Mouse (Mus musculus) limb, embryonic 15.5 days (tissue): ENCODE results near the gene Cd28. TPM values are rescaled to one million over a fixed set of nuclear protein-coding genes. Genes with fewer than 3 reads are reported as not detected.

ENCODE experiments used
- ATAC-seq: fragments of 200-750 bp; cut with Nextera tagmentation; 2 replicates; pipeline ENCODE4 v1.8.0; 2017; ENCODE audit warnings: low read depth, moderate TSS enrichment; ENCODE audit not compliant: insufficient number of reproducible peaks, low FRiP score, low TSS enrichment
- H3K27ac ChIP-seq: fragments of 300-500 bp; sonication (generic); 2 replicates; pipeline ENCODE4 v1.5.1; 2015; ENCODE audit warnings: moderate library complexity, mild to moderate bottlenecking, inconsistent platforms
- H3K27me3 ChIP-seq: fragments of 300-500 bp; sonication (generic); 2 replicates; pipeline ENCODE4 v1.6.1; 2015; ENCODE audit warnings: inconsistent platforms
- H3K36me3 ChIP-seq: fragments of 300-500 bp; sonication (generic); 2 replicates; pipeline ENCODE4 v1.6.1; 2015; ENCODE audit warnings: inconsistent platforms
- H3K4me1 ChIP-seq: fragments of 300-500 bp; sonication (generic); 2 replicates; pipeline ENCODE4 v1.6.1; 2015; ENCODE audit warnings: inconsistent platforms
- H3K4me2 ChIP-seq: fragments of 300-500 bp; sonication (generic); 2 replicates; pipeline ENCODE4 v1.6.1; 2015; ENCODE audit warnings: mild to moderate bottlenecking, inconsistent platforms
- H3K4me3 ChIP-seq: fragments of 300-500 bp; sonication (generic); 2 replicates; pipeline ENCODE4 v1.5.1; 2015; ENCODE audit warnings: mild to moderate bottlenecking, inconsistent platforms
- H3K9ac ChIP-seq: fragments of 300-500 bp; sonication (generic); 2 replicates; pipeline ENCODE4 v1.6.1; 2015; ENCODE audit warnings: inconsistent platforms
- H3K9me3 ChIP-seq: fragments of 300-500 bp; sonication (generic); 2 replicates; pipeline ENCODE4 v1.6.1; 2016; ENCODE audit warnings: inconsistent platforms
- WGBS: fragments of 180-500 bp; shearing (Covaris S2); methylation state at CpG from one replicate; pipeline ENCODE4 v1.1.7; 2015; 5-methylcytosine and 5-hydroxymethylcytosine counted together
- polyA plus RNA-seq: library from polyadenylated mRNA; unstranded; fragments of >200 nt; fragmentation: Nextera tagmentation; extraction: Ambion mirVana; gene quantifications from 2 replicates; pipeline ENCODE4 v1.2.1, GENCODE M21; 2015

The Cd28 gene
- polyA plus RNA-seq, 1 experiment from 2014 or later, result 0.54 TPM

DNA sequence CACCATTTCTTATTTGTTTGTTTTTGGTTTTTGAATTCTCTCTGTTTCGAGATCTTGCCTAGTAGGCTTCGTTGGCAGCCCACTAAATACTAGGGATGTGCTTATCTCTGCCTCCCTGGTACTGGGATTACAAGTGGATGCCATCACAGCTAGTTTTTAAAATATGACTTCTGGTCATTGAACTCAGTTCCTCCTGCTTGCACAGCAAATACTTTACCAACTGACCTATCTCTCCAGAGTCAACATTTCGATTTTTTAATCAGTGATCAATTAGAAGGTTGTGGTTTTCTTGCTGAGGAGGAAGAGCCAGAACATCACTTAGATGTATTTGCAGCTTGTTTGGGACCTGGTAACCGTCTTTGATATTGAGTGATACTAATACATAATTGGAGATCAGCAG lies 34.4 kb downstream of the Cd28 start:
- no peaks in the 10 kb centered on the region for H3K9me3 ChIP-seq
- no peaks in the 10 kb centered on the region for H3K36me3 ChIP-seq
- H3K4me1 ChIP-seq, result peaks cover 4% of the 10 kb centered on the region; the same call in 1 of the 2 replicates
- H3K27ac ChIP-seq, result no peak overlapping the region
- no peaks in the 10 kb centered on the region for H3K27me3 ChIP-seq
- 81% methylated on average over 4 of the region's 4 CpGs for WGBS
- H3K9ac ChIP-seq, result no peak overlapping the region
- ATAC-seq, result no peak
- H3K4me2 ChIP-seq, result no peak overlapping the region
- no peak overlapping the region for H3K4me3 ChIP-seq

DNA sequence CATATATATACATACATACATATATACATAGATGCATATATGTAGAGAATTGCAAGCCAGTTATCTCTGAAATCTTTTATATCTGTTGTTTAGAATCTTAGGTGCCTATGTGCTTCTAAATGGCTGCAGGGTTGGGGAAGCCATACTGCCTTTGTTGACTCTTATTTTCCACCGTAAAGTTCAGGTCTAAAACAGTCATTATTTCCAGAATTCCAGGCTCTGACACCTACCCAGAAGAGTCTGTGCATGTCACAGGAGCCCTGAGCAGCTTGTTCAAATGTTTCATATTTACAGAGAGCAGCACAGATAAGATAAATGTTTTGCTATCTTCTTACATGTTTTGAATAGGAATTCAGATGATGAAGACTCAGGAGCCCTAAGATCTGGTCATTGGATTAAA lies 36.4 kb downstream of the Cd28 start:
- Histone ChIP-seq H3K27me3 (no peaks in the 10 kb centered on the region), H3K4me3 (no peak overlapping the region), H3K36me3 (no peaks in the 10 kb centered on the region), H3K4me2 (no peak overlapping the region), H3K9me3 (no peaks in the 10 kb centered on the region), H3K9ac (no peak overlapping the region), H3K27ac (no peak overlapping the region), H3K4me1 (no peaks in the 10 kb centered on the region)
- no peak for ATAC-seq
- 79% methylated on average over 1 of the region's 1 CpGs for WGBS

DNA sequence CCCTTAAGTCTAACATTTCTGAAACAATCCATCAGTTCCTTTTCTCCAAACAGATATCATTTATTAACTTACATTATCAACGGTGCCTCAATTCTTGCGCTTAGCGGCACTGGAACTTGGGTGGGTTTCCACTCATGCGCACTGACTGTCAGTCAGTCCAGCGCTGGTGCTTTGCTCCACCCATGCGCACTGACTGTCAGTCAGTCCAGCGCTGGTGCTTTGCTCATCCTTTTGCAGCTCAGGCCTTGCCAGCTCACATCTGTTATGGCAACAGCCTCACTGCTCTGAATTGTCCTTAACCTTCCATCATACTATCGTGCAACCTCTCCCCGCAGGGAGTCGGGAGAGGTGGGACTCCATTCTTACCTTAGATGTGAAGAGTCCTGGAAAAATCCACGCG lies 37.4 kb downstream of the Cd28 start:
- ATAC-seq, result no peak
- Histone ChIP-seq H3K36me3 (no peaks in the 10 kb centered on the region), H3K9me3 (no peaks in the 10 kb centered on the region), H3K27me3 (no peaks in the 10 kb centered on the region), H3K4me2 (no peak overlapping the region), H3K4me1 (no peaks in the 10 kb centered on the region), H3K4me3 (no peak overlapping the region), H3K9ac (no peak overlapping the region), H3K27ac (no peak overlapping the region)
- WGBS, result 92% methylated on average over 12 of the region's 12 CpGs

DNA sequence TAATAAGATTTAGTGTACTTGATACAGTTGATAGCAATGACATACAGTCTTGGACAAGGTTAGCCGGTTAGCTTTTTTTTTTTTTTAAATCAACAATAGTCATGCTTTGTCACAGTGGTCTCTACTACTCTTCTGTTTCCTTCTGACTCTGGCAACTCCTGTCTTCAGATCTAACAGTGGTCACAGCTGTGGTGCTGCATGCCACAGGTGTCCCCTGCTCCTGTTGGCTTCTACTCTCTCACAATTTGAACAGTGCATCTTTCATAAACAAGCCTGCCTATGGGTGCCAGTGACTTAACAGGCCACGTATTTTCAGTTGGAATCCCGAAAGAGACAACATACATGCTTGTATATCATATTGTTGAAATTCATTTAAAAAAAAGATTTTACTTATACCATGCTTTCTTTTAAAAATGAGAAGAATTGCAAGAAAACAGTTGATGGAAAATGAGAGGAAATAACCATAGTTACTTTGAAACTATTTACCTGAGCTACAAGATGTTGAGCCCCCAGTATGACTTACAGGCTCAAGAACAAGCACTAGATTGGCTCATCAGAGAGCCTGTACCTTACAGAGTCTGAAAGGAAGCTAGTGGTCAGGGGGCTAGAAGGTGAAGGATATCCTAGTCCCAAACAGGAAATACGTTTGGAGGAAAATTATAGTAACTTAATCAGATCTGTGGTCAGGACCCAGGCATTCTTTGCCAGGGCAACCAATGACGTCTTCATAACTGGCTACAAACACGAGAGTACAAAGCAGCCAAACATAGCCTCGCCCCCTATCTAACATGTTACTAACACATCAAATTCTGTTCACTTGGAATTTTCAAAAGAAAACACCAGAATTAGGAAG lies 39.0 kb downstream of the Cd28 start:
- Histone ChIP-seq H3K27me3 (no peaks in the 10 kb centered on the region), H3K27ac (no peak overlapping the region), H3K36me3 (no peaks in the 10 kb centered on the region), H3K4me1 (no peaks in the 10 kb centered on the region), H3K9ac (no peak overlapping the region), H3K4me3 (no peak overlapping the region), H3K9me3 (no peaks in the 10 kb centered on the region), H3K4me2 (no peak overlapping the region)
- no peak for ATAC-seq
- WGBS, result 83% methylated on average over 7 of the region's 7 CpGs

DNA sequence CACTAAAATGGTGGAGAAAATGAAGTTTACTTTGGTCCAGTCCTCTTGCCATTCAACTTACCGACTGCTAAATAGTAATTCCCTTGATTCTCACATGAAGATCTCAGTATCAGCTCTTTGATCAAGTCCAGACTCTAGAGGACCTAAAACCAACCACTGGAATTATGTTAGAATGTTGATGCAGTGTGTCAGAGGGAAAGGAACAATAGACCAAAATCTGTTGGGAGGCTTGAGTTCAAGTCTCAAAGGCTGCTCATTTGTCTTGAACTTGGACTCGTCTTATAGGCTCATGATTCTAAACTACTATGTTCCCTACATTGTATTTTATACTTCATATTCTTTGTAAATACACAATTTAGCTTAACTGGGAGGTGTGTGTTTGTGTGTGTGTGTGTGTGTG lies 41.0 kb downstream of the Cd28 start:
- no peak overlapping the region for H3K27ac ChIP-seq
- no peaks in the 10 kb centered on the region for H3K4me1 ChIP-seq
- H3K4me2 ChIP-seq, result no peak overlapping the region
- H3K9ac ChIP-seq, result no peak overlapping the region
- no peaks in the 10 kb centered on the region for H3K27me3 ChIP-seq
- no peak for ATAC-seq
- 93% methylated on average over 2 of the region's 2 CpGs for WGBS
- no peaks in the 10 kb centered on the region for H3K9me3 ChIP-seq
- no peak overlapping the region for H3K4me3 ChIP-seq
- no peaks in the 10 kb centered on the region for H3K36me3 ChIP-seq

DNA sequence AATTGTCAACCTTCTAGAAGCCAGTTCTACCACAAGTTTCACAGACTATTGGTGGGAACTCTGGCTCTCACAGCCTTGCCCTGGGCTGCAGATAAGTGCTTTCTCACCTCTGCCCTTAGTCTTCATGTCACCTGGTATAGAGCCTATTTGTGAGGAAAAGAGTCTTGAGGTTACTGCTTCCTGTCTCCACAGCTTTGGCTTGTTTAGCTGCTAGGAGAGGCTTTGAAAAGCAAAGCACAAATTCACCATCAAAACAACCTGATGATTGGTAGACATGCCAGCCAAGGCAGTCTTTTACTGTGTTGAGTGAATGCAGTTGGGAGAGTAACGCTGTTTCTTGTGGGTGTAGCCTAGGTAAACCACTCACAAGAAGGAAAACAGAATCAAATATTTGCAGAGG lies 41.6 kb downstream of the Cd28 start:
- H3K4me2 ChIP-seq, result no peak overlapping the region
- no peak overlapping the region for H3K27ac ChIP-seq
- no peak for ATAC-seq
- no peaks in the 10 kb centered on the region for H3K36me3 ChIP-seq
- no peaks in the 10 kb centered on the region for H3K27me3 ChIP-seq
- H3K9me3 ChIP-seq, result no peaks in the 10 kb centered on the region
- no peak overlapping the region for H3K9ac ChIP-seq
- no peaks in the 10 kb centered on the region for H3K4me1 ChIP-seq
- H3K4me3 ChIP-seq, result no peak overlapping the region
- WGBS, result 71% methylated on average over 1 of the region's 1 CpGs

DNA sequence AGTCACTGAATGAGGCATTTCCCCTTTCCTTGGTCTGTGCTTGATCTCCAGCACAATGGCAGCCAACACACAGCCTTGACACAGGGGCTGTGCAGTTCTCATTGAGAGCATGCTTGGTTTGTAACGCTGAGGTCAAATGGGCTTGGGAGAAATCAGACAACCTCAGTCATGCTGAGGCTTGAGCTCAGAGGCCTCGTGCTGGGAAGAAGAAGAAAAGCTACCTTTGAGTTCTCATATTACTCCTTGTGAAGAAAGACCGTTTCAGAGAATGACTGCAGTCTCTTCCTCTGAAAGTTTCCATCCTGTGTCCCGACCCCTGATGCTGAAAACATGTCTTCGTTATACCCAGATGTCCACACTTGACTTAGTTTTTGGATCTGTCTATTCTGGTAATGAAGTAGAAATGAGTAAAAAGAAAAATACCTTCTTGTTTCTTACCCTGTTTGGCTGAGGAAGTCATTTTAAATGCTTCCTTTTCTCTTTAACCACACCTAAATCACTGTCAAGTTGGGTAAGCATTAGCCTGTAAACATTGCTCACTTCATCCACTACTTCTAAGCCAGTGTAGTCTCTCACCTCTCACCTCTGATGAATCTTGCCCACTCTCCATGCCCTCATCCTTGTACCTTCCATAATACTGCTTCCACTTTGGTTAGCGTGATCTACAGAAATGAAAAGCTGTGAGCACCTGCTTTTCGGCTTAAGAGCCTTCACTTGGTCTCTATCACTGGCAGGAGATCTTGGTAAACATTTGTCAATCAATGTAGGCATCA lies 43.1 kb downstream of the Cd28 start:
- Histone ChIP-seq H3K4me2 (no peak overlapping the region), H3K27me3 (no peaks in the 10 kb centered on the region), H3K4me1 (no peaks in the 10 kb centered on the region), H3K9ac (no peak overlapping the region), H3K36me3 (no peaks in the 10 kb centered on the region), H3K9me3 (no peaks in the 10 kb centered on the region), H3K27ac (no peak overlapping the region), H3K4me3 (no peak overlapping the region)
- 57% methylated on average over 7 of the region's 7 CpGs for WGBS
- no peak for ATAC-seq

DNA sequence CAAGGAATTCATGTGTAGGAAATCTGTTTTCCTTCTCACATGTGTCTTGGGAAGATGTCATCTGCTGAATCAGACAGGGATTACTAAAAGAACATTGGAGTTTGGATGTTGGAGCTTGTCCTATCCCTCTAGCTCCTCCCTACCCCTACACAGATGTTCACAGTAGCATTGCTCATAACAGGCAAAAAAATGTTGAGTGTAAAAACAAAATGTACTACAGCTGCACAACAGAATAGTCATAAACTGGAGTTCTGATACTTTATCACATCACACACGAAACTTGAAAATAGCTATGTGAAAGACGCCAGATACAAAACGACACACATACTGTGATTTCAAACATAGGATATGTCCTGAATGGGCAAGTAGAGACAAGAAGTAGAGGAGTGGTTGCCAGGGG lies 43.9 kb downstream of the Cd28 start:
- H3K27ac ChIP-seq, result no peak overlapping the region
- ATAC-seq, result no peak
- no peak overlapping the region for H3K9ac ChIP-seq
- 61% methylated on average over 3 of the region's 3 CpGs for WGBS
- H3K9me3 ChIP-seq, result no peaks in the 10 kb centered on the region
- H3K27me3 ChIP-seq, result no peaks in the 10 kb centered on the region
- H3K4me2 ChIP-seq, result no peak overlapping the region
- H3K36me3 ChIP-seq, result no peaks in the 10 kb centered on the region
- H3K4me3 ChIP-seq, result no peak overlapping the region
- H3K4me1 ChIP-seq, result no peaks in the 10 kb centered on the region

DNA sequence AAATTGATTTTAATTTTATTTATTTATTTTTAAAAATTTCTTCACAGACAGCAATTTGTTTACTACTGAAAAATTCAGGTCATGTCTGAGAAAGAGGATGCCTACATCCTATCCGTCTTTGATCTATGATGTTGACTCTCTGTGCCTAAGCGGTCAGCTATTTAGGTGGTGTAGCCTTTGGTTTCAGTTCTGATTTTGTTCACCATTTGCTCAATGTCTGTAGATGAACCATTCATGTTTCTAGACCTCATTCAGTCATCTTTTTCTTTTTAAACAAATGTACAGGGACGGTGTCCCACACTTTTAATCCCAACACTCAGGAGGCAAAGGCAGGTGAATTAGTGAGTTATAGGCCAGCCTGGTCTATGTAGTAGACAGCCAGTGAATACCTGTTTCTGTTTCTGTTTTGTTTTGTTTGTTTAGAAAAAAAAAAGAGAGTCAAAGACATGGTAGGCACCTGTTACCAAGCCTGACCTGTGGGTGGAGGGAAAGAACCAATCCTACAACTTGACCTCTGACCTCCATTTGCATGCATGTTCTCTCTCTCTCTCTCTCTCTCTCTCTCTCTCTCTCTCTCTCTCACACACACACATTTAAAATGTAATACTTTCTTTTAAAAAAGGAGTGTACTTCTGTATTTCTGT lies 45.0 kb downstream of the Cd28 start:
- 92% methylated on average over 3 of the region's 3 CpGs for WGBS

DNA sequence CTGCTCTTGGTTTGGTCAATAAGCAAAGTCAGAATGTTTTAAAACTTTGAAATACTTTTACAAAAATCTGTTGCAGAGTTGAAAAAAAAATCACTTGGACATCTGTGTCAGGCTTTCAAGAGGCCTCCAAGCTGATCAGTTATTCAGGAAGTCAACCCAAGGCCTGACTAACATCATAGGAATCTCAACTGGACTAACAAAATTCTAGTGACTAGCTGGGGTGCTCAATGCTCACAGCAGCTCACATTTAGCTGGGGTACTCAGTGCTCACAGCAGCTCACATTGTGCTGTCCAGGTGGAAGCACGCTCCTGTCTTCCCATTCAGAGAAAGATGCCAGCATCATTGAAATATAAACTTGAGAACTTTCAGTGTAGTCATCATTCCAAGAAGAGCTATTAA lies 45.9 kb downstream of the Cd28 start:
- Histone ChIP-seq H3K9ac (no peak overlapping the region), H3K27ac (no peak overlapping the region), H3K27me3 (no peaks in the 10 kb centered on the region), H3K9me3 (no peaks in the 10 kb centered on the region), H3K4me3 (no peak overlapping the region), H3K4me1 (no peaks in the 10 kb centered on the region), H3K36me3 (no peaks in the 10 kb centered on the region), H3K4me2 (no peak overlapping the region)
- 91% methylated on average over 1 of the region's 1 CpGs for WGBS
- ATAC-seq, result no peak

More for the DNA sequence above, 45.0 kb downstream of the Cd28 start:
- Histone ChIP-seq H3K9ac (no peak overlapping the region), H3K4me2 (no peak overlapping the region), H3K27ac (no peak overlapping the region), H3K36me3 (no peaks in the 10 kb centered on the region), H3K27me3 (no peaks in the 10 kb centered on the region), H3K9me3 (no peaks in the 10 kb centered on the region), H3K4me1 (no peaks in the 10 kb centered on the region), H3K4me3 (no peak overlapping the region)
- ATAC-seq, result no peak

DNA sequence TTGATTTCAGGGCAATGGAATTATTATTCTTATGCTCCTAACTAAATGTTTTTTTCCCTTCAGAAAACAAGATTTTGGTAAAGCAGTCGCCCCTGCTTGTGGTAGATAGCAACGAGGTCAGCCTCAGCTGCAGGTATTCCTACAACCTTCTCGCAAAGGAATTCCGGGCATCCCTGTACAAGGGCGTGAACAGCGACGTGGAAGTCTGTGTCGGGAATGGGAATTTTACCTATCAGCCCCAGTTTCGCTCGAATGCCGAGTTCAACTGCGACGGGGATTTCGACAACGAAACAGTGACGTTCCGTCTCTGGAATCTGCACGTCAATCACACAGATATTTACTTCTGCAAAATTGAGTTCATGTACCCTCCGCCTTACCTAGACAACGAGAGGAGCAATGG lies 46.3 kb downstream of the Cd28 start:
- Histone ChIP-seq H3K36me3 (no peaks in the 10 kb centered on the region), H3K27me3 (no peaks in the 10 kb centered on the region), H3K9ac (no peak overlapping the region), H3K4me1 (no peaks in the 10 kb centered on the region), H3K9me3 (no peaks in the 10 kb centered on the region), H3K4me3 (no peak overlapping the region), H3K4me2 (no peak overlapping the region), H3K27ac (no peak overlapping the region)
- ATAC-seq, result no peak
- WGBS, result 81% methylated on average over 20 of the region's 20 CpGs

DNA sequence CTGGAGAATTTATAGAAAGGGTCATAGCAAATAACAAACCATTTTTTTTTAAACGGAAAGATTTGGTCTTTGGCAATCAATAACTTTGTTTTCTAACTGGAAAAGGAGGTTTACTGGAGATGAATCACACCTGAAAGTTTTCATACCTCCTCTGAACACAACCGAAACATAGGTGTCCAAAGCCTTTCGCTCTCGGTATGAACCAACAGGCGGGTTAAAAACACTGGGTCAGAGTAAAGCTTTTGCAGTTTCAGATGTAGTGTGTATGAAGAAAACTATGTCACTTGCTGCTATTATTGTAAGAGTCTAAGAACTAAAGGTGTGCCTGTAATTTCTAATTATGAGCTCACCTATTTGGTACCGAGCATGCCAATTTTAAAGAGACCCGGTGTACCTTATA lies 55.2 kb downstream of the Cd28 start:
- Histone ChIP-seq H3K27me3 (no peaks in the 10 kb centered on the region), H3K4me3 (no peak overlapping the region), H3K9me3 (no peaks in the 10 kb centered on the region), H3K27ac (no peak overlapping the region), H3K9ac (no peak overlapping the region), H3K4me2 (no peak overlapping the region), H3K36me3 (no peaks in the 10 kb centered on the region), H3K4me1 (no peaks in the 10 kb centered on the region)
- ATAC-seq, result no peak
- WGBS, result 87% methylated on average over 7 of the region's 7 CpGs
